Mouse (Mus musculus): ENCODE measurements around the gene Osbpl9.
A peak's percentile ranks its signal among the peaks of the same experiment; 100 is the strongest.

The Osbpl9 gene

DNA sequence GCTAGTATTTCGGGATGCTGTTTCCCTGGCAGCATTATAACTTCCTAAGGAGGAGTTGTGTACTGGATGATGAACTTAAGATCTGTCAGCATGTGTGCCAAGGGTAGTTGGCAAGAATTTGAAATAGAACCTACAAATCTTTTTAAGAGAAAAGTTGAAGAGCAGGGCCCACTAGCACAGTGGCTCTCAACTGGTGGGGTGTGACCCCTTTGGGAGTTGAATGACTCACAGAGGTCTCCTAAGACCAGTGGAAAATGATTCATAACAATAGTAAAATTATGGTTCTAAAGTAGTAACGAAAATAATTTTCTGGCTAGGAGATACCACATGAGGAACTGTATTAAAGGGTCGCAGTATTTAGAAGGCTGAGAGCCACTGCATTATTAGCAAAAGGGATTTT lies 67.1 kb downstream of the Osbpl9 start:
- DNase-seq (ENCODE audit: low spot score in 2 of 2) = no peak

DNA sequence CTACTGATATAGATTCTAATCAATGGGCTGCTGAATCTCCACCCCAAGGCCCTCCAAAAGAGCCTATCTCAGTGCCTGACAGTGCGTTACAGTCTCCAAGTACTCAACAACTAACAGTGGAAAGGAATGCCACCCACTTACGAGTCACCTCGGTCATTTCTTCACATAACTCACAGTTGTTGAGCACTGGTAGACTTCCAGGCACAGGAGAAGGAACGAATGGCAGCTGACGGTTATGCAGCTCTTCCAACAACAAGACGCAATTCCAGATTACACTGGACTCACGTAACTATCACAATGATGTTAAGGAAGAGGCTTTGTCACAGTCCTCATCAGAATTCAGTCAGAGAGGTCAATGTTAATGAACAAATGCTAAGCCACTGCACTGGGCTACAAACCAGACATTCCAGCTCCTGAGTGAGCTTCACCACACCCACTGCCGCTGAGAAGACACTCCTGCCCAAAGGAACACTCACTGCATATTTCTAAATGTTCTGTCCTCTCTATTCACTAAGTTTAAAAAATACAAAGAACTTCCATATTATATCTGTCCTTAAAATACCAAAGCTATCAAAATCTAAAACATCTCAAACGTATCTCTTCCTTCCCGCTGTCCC lies 70.7 kb downstream of the Osbpl9 start:
- no peak for DNase-seq (ENCODE audit: low spot score in 2 of 2)

DNA sequence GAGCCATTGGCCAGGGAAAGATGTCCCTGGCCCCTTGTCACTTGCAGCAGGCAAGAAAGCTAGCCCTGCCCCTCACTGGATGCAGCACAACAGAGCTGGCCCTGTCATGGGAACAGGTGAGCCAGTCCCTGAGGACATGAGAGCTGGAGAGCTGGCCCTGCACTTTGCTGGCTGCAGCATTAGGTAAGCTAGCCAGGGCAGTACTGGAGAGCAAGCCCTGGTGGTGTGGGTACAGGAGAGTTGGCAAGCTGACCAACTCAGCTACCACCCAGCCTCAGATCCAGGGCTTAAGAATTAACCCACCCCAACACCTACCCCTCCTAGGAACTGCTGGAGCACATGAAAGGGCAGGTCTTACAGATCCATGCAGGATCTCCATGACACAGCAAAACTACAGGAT lies 73.1 kb downstream of the Osbpl9 start:
- no peak for DNase-seq (ENCODE audit: low spot score in 2 of 2)

DNA sequence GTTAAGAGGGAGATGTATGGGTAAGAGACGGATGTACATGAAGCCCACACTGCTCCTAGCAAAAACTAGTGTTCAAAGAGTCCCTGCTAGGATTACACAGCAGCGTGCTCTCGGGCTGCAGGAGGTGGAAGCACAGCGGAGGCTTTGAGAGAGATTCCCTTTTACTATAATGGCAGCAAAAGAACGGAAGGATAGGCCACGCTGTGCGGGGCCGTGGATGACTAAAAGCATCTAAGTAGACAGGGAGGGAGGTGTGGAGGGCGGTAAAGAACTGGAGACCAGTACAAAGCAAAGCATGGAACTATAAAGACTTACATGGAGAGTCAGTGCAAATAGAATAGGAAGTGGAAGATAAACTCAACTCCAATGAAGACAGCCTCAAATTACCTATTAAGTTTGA lies 74.1 kb downstream of the Osbpl9 start:
- DNase-seq (ENCODE audit: low spot score in 2 of 2) = no peak

DNA sequence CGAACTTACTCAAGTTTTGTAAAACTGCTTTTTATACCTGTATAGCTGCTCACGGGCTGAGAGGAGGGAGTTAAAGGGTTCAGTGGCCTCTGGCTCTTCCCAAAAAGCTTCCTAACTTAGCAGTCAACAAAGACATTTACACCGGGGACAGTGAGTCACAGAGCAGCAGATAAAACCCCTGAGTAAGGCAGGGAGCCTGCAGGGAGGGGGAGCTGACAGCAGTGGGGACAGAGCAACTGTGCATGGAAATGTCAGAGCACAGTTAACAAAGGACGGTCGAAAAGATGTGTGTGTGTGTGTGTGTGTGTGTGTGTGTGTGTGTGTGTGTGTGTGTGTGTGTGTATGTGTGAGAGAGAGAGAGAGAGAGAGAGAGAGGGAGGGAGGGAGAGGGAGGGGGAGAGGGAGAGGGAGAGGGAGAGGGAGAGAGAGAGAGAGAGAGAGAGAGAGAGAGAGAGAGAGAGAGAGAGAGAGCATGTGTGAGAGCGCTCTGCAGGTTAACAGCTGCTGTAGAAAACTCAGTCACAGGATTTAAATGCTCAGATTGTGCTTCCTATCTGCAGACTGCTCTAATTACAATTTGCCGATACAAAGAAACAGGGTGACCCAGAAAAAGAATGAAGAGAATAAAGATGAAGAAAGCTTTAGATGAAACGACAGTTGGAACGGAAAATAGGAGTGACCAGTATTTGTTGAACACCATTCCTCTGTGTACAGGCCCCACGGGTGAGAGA lies 75.1 kb downstream of the Osbpl9 start:
- DNase-seq (ENCODE audit: low spot score in 2 of 2) = no peak

DNA sequence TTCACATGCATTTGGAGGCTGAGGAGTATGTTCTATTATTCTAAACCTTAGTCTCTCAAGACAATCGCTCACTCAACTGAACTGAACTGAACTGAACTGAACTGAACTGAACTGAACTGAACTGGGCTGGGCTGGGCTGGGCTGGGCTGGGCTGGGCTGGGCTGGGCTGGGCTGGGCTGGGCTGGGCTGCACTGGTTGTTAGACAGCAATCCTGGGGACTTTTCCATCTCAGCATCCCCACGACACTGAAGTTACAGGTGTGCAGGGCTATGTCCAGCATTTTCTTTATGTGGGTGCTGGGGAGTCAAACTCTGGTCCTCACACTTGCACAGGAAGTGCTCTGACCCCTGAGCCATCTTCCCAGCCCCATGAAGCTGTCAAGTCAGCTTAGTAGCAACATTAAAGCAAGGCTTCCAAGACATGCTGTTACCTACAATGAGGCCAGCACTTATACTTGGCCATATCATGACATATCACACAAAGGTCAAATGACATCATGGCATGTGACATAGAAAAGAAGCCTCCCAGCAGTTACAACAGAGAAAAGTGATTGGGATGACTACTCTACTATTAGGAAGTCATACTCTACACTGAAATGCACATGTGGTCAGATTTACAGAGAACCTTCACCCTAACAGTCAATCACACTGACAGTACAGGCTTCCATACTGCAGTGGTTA lies 76.2 kb downstream of the Osbpl9 start:
- DNase-seq (ENCODE audit: low spot score in 2 of 2) = no peak

DNA sequence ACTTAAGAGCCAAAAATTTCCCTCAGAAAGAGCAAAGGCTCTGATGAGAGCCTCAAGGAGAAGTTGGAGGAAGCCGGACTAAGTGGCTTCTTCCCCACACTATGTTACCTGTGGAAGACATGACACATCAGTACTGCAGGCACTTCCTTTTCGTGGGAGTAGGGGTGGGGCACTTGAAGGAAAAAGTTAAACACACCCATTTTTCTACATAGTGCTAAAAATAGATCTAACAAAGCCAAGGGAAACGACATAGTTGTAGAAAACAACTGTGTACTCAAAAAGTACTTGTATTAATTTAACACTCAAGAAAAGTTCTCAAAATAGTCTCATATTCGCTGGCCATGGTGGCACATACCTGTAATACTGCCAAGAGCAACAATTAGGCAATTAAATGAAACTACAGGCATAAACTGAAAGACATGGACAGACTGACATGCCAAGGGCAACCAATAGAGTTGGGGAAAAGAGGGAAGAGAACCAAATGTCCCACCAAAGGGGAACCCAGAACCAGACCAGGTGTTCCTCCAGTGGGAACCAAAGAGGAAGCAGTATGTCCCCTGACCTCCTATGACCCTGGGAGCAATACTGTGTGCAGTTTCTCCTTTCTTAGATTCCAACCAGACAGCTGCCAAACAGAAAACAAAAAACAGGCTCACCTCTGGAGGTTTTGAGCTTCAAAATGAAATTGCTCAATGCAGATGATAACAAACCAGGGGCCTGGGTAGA lies 79.1 kb downstream of the Osbpl9 start:
- no peak for DNase-seq (ENCODE audit: low spot score in 2 of 2)

DNA sequence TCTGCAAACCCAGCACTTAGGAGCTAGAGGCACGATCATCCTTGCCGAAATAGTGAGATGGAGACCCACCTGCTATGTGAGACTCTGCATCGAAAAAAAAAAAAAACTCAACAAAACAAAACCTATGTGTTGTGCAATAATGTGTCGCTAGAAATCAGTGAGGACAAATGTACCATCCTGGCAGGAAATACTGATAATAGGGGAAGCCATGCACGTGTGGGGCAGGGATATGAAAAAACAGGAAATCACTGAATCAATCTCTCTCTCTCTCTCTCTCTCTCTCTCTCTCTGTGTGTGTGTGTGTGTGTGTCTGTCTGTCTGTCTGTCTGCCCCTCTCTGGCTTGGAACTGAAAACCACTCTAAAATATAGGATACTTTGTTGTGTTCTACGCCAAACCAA lies 81.3 kb downstream of the Osbpl9 start:
- no peak for DNase-seq (ENCODE audit: low spot score in 2 of 2)

DNA sequence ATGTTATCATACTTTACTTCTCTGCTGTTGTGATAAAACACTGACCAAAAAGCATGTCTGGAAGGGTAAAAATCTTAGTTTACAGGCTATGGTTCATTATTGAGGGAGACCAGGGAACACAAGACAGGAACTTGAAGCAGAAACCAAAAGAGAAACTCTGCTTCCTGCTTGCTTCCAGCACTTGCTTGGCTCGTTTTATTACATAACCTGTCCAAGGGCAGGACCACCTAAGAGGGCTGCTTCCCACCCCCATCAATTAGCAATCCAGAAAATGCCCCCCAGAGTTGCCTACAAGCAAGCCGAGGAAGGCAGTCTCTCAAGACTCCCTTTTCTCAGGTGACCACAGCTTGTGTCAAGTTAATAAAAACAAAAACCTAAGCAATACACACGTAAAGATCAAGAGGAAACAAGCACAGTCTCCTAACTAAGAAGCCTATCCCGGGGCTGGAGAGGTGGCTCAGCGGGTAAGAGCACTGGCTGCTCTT lies 82.4 kb downstream of the Osbpl9 start:
- DNase-seq (ENCODE audit: low spot score in 2 of 2) = no peak

DNA sequence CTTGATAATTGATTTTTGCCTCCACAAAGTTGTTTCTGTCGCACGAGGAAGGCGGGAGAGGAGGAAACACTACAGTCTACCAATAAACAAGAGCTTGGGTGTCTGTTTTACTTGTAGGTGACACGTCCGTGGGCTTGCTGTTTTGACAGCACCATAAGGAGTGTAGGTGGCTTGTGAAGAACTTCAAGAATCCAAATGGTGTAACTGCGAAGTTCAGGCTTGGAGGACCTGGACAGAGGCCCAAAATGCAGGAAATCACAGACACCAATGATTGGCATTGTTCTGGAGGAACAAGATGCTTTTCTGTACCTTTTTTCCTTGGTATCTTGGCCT lies 83.8 kb downstream of the Osbpl9 start:
- DNase-seq (ENCODE audit: low spot score in 2 of 2) = no peak

DNA sequence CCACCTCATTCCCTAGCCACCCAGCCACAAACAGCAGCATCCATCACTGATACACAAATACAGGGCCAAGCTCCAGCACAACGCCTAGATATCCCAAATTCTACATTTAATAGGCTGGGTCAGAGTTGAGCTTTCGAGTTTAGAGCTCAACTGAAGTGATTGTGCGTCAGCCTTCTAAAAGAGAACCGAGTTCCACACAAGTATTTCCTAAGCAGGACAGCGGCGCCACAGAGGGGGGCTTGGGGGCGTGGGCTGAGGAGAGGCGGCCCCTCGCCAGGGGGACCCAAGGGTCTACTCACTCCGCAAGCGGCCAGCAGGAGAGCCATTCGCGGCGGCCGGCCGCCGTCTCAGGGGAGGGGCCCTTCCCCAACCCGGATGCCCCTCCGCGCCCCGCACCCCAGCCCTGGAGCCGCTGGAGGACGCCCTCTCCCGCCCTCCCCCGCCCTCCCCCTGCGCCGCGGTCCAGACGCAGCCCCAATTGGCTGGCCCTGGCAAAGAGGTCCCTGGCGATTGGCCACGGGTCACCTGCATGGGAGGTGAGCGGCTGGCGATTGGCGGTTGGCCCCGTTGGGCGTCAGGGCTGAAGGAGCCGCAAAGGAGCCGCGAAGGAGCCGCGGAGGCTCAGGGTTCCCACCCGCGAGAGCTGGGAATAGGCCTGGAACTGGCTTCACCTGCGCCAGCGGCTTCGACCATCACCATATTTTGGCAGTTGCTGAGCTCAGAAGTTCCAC lies 84.3 kb downstream of the Osbpl9 start:
- peak; percentile 87 to 92 for DNase-seq (ENCODE audit: low spot score in 2 of 2)

DNA sequence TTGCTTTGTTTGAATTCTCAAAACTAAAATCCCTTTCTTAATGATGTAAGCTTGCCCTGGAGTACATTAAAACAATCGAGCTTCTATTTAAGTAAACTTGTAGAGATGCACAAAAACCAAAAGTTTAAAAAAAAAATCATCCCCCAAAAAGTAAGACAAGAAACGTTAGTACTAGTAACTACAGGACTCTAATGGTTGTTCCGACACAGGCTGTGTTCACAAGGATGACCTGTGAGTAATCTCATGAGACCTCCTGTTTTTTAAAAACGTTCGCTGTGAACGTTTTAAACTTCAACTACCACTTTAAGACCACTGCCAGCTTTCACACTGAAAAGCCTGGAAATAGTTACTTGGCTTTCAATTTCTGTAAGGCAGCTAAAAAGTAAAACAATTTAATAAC lies 85.1 kb downstream of the Osbpl9 start:
- DNase-seq (ENCODE audit: low spot score in 2 of 2) = no peak

DNA sequence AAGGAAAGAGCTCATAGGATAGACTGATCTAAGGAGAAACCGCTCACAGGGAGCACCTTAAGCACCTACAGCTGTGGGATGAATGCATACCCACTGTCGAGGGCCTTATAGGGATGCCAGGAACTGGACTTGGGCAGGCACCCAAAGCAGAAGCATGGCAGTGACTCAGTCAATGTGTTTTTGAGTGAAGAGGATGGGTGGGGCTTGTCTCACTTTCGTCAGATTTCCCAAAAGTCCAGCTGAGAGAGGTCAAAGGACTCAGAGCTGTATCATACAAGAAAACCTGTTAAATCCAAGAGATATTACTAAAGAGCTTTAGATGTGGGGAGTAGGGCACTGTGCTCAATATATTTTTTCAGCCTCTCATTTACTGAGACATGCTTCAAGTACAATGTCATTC lies 85.6 kb downstream of the Osbpl9 start:
- DNase-seq (ENCODE audit: low spot score in 2 of 2) = no peak

DNA sequence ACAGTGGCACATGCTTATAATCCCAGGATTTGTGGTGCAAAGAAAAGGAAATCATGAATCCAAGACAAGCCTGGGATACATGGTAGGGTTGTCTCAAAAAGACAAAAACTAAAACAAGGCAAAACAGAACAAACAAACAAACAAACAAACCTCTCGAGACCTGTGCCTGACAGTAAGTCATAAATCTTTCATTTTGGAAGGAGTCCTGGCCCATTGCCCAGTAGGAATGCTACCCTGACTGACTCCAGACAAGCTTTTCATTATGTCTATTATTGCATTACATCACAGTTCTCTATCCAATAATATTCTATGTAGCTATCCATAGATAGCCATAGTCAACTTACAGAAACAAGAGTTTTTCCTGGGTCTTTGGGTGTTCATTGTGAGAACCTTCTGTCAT lies 86.3 kb downstream of the Osbpl9 start:
- DNase-seq (ENCODE audit: low spot score in 2 of 2) = no peak

DNA sequence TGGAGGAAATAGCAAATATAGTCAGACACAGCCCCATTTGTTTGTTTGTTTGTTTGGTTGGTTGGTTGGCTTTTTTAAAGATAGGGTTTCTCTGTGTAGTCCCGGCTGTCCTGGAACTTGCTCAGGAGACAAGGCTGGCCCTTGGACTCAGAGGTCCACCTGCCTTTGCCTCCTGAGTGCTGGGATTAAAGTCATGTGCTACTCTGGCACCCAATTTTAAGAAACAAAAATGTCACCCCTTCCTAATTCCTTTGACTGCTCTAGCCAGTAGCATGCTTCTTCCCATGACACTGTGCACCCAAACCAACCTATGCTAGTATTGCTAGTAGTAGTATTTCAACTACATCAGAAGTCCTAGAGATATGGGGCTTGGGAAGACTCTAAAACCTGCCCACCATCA lies 87.8 kb downstream of the Osbpl9 start:
- no peak for DNase-seq (ENCODE audit: low spot score in 2 of 2)

DNA sequence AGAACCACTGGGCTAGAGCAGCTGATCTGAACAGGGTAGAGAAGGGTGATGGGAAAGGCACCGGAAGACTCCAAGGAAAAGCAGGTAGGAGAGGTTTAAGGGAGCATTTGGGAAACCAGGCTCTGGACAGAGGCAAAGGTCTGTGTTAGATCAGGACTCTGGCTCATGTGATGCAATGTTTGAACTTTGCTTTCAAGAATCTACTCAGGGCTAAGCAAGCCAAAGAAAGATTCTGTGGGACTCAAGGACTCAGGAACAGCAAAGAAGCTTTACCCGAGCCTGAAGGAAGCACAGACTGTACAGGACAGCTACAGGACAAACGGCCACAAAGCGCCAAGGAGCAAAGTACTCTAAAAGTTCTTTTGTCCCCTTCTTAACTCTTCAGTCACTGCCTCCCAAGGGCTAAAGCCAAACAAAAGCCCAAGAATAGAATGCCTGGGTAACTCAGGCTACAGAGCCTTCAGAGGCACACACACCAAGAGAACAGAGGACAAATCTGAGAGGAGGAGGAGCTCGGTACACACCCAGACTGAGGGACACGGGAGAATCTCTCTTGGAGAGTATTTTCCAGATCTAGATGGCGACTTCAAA lies 89.1 kb downstream of the Osbpl9 start:
- DNase-seq (ENCODE audit: low spot score in 2 of 2) = no peak

DNA sequence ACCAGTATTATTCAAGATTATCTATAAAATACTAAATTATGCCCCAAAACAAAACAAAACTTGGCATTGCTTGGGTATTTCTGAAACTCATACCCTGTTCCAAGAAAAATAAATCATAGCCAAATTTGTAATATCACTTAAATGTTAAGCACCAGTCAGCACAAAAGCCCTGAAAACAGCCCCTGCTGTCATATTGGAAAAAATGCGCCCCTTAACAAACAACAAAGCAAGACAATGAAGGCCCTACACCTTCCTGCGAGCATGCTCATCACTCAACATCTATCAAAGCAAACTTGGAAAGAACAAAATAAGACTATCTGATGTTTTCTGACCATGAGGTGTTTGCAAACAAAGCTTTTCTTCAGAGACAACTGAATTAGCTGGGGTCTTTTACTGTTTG lies 91.1 kb downstream of the Osbpl9 start:
- DNase-seq (ENCODE audit: low spot score in 2 of 2) = no peak

DNA sequence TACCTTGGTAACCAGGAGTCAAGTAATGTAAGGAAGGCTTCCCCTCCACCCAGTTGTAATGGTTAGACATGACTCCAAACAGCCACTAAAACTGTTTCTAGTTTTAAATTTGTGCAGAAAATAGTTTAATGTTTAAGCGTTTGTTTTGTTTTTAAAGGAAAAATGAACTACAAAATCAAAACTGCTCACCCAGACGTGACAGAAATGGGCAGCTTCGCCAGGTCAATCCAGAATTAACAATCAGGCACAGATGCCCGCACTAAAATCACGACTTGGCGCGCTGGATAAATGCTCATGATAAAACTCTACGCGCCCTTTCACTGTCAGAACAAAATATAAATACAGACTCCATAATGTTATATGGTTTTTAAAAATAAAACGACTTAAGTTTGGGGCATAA lies 92.4 kb downstream of the Osbpl9 start:
- DNase-seq (ENCODE audit: low spot score in 2 of 2) = no peak

DNA sequence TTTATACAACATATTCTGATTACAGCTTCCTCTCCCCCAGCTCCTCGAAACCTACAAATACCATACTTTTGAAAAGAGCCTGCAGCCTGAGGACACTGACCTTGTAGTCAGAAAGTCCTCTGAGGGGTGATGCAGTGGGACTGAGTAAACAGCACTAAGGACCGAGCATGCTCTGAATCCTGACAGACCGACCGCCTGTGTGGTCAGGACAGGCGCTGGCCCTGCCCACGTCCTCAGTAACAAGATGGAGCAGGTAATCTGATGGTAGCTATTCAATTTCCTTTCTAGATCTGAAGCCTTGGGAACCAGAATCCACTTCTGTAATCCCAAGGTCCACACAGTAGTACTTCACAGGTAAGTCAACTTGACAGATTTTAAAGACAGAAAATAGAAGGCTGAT lies 93.1 kb downstream of the Osbpl9 start:
- no peak for DNase-seq (ENCODE audit: low spot score in 2 of 2)

DNA sequence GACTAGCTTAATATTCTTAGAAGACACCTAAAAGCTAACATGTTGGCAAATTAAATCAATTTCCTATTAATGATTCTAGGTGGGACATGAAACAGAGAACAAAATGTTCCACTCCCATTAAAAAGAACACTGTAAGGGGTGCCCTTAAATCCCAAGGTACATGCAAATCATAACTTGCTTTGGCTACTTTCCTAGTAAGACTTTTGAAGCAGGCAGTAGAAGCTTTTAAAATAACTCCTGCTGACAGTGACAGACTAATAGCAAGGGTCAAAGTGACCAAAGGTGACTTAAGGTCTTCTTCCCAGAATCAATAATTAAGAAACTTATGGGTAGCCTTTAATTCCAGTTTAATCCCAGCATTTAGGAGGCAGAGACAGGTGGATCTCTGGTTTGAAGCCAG lies 95.5 kb downstream of the Osbpl9 start:
- no peak for DNase-seq (ENCODE audit: low spot score in 2 of 2)

DNA sequence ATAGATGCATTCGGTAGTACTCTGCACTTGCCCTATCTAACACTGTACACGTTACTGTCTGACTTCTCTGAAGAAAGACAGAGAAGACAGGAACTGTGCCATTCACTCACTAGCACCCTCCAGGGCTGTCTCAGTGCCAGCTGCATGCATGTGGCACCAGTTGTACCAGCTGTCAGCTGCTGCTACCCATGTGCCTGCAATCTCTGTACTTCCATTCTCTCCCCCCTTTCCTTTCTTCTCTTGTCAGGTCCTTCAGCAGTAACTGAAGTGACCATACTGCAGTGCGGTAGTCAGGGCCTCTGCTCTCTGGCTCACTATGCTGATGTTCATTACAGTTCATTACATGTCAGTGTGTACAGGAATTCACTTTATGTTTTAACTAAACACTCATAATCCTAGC lies 96.0 kb downstream of the Osbpl9 start:
- no peak for DNase-seq (ENCODE audit: low spot score in 2 of 2)

DNA sequence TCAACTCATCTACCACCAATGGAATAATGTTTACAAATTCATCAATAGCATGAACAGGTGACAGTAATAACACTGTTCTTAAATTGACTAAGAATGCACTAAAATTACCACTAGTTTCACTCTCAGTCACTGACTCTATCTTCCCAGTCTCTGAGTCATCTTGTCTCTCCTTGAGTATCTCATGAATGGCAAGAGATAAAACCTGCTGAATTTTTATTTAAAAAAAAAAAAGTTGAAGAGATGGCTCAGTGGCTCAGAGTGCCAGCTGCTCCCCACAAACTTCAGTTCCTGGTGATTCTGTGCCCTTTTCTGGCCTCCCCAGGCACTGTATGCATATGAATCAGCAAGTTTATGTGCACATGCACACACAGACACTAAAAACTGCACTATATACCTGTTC lies 96.8 kb downstream of the Osbpl9 start:
- no peak for DNase-seq (ENCODE audit: low spot score in 2 of 2)

Data from urinary bladder, postnatal 4 days (tissue).